Mouse (Mus musculus): Measurements from ENCODE around the gene Napepld. TPM values are rescaled to one million over a fixed set of nuclear protein-coding genes. Genes with fewer than 3 reads are reported as not detected.

The Napepld gene
- 2.1 and 2.3 TPM in 2 replicates for polyA plus RNA-seq (2015; fragmentation: Nextera tagmentation; extraction: Ambion mirVana)

GRCm38 (mm10) chr5:21701351-21702008 lies at the start of gene Napepld:
TSS of gene Napepld (minus strand) at chr5:21701396.
- Histone ChIP-seq H3K27me3 (replicated peaks; ENCODE audit: control insufficient read depth, insufficient read depth, low read length) (no peaks in the 10 kb centered on the region), H3K4me3 (ENCODE audit: low read depth, low read length) (peak within 1 kb of the TSS; percentile 60), H3K36me3 (ENCODE audit: control insufficient read depth, insufficient read depth) (no peaks in the 10 kb centered on the region), H3K4me2 (replicated peaks; ENCODE audit: low read depth) (peak within 1 kb of the TSS; percentile 77), H3K27ac (ENCODE audit: low read depth, low read length) (peak within 1 kb of the TSS; percentile 97), H3K9me3 (ENCODE audit: control insufficient read depth) (no peaks in the 10 kb centered on the region), H3K4me1 (replicated peaks; ENCODE audit: control insufficient read depth, insufficient read depth, low read length) (no peaks in the 10 kb centered on the region), H3K9ac (ENCODE audit: low read depth, low read length) (peak within 1 kb of the TSS; percentile 69)
- TF ChIP-seq CTCF (IDR thresholded peaks at IDR 0.05; ENCODE audit: low read depth) = no peak
- under 1% methylated on average over 58 of the region's 59 CpGs for WGBS
- peak; percentile 100 for ATAC-seq

DNA sequence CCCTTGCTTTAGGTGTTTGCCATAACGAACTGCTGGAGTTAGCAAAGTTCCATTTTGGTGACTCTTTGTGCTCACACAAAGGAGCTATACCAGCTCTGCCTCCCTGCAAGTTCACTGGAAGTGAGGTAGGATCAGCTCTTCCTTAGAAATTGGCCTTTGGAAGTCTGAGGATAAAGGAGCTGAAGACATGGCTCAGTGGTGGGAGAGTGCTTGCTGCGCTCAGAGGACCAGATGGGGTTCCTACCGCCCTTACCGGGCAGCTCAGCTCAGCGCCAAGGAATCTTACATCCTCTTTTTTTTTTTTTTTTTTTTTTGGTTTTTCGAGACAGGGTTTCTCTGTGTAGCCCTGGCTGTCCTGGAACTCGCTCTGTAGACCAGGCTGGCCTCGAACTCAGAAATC lies 44.8 kb upstream of the Napepld start:
- H3K9ac ChIP-seq (ENCODE audit: low read depth, low read length) = no peak overlapping the region
- no peak for TF ChIP-seq CTCF (IDR thresholded peaks at IDR 0.05; ENCODE audit: low read depth)
- H3K4me1 ChIP-seq (replicated peaks; ENCODE audit: control insufficient read depth, insufficient read depth, low read length) = no peaks in the 10 kb centered on the region
- no peaks in the 10 kb centered on the region for H3K9me3 ChIP-seq (ENCODE audit: control insufficient read depth)
- ATAC-seq = no peak
- 95% methylated on average over 6 of the region's 8 CpGs for WGBS
- H3K36me3 ChIP-seq (ENCODE audit: control insufficient read depth, insufficient read depth) = peaks cover 77% of the 10 kb centered on the region
- no peak overlapping the region for H3K27ac ChIP-seq (ENCODE audit: low read depth, low read length)
- H3K27me3 ChIP-seq (replicated peaks; ENCODE audit: control insufficient read depth, insufficient read depth, low read length) = no peaks in the 10 kb centered on the region
- H3K4me3 ChIP-seq (ENCODE audit: low read depth, low read length) = no peak overlapping the region
- H3K4me2 ChIP-seq (replicated peaks; ENCODE audit: low read depth) = no peak overlapping the region

GRCm38 (mm10) chr5:21744651-21745050 lies 43.5 kb upstream of the Napepld start:
- no peak for ATAC-seq
- no peak for TF ChIP-seq CTCF (IDR thresholded peaks at IDR 0.05; ENCODE audit: low read depth)
- H3K4me2 ChIP-seq (replicated peaks; ENCODE audit: low read depth) = no peak overlapping the region
- no peaks in the 10 kb centered on the region for H3K27me3 ChIP-seq (replicated peaks; ENCODE audit: control insufficient read depth, insufficient read depth, low read length)
- peaks cover 87% of the 10 kb centered on the region for H3K36me3 ChIP-seq (ENCODE audit: control insufficient read depth, insufficient read depth)
- no peak overlapping the region for H3K9ac ChIP-seq (ENCODE audit: low read depth, low read length)
- no peaks in the 10 kb centered on the region for H3K4me1 ChIP-seq (replicated peaks; ENCODE audit: control insufficient read depth, insufficient read depth, low read length)
- H3K9me3 ChIP-seq (ENCODE audit: control insufficient read depth) = no peaks in the 10 kb centered on the region
- H3K27ac ChIP-seq (ENCODE audit: low read depth, low read length) = no peak overlapping the region
- H3K4me3 ChIP-seq (ENCODE audit: low read depth, low read length) = no peak overlapping the region

DNA sequence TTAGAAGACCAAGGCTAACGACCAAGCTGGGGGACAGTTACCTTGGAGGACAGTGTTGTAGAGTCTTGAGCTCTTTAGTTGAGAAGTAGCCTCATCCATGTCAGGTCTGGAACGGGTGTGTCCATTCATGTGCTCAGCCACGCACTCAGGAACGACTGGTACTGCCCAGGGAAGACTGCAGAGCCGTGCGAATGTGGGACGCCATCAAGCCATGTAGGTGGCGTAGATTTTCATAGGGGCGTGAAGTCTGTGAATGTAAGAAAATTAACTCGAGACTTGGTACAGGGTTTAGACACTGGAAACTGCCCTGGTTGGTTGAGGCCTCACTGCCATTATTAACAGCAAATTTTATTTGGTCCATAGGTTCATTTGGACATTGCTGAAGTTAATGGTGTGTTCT lies 42.4 kb upstream of the Napepld start:
- no peak overlapping the region for H3K9ac ChIP-seq (ENCODE audit: low read depth, low read length)
- 96% methylated on average over 10 of the region's 10 CpGs for WGBS
- no peaks in the 10 kb centered on the region for H3K27me3 ChIP-seq (replicated peaks; ENCODE audit: control insufficient read depth, insufficient read depth, low read length)
- no peak overlapping the region for H3K4me3 ChIP-seq (ENCODE audit: low read depth, low read length)
- H3K4me2 ChIP-seq (replicated peaks; ENCODE audit: low read depth) = no peak overlapping the region
- no peaks in the 10 kb centered on the region for H3K4me1 ChIP-seq (replicated peaks; ENCODE audit: control insufficient read depth, insufficient read depth, low read length)
- no peaks in the 10 kb centered on the region for H3K9me3 ChIP-seq (ENCODE audit: control insufficient read depth)
- no peak overlapping the region for H3K27ac ChIP-seq (ENCODE audit: low read depth, low read length)
- TF ChIP-seq CTCF (IDR thresholded peaks at IDR 0.05; ENCODE audit: low read depth) = no peak
- ATAC-seq = no peak
- H3K36me3 ChIP-seq (ENCODE audit: control insufficient read depth, insufficient read depth) = peaks cover 79% of the 10 kb centered on the region

- Histone ChIP-seq H3K4me1 (replicated peaks; ENCODE audit: control insufficient read depth, insufficient read depth, low read length) (peaks cover 8% of the 10 kb centered on the region; the same call in 1 of the 2 replicates), H3K36me3 (ENCODE audit: control insufficient read depth, insufficient read depth) (peaks cover 48% of the 10 kb centered on the region), H3K27ac (ENCODE audit: low read depth, low read length) (no peak overlapping the region), H3K4me3 (ENCODE audit: low read depth, low read length) (no peak overlapping the region), H3K4me2 (replicated peaks; ENCODE audit: low read depth) (no peak overlapping the region), H3K9me3 (ENCODE audit: control insufficient read depth) (no peaks in the 10 kb centered on the region), H3K27me3 (replicated peaks; ENCODE audit: control insufficient read depth, insufficient read depth, low read length) (no peaks in the 10 kb centered on the region), H3K9ac (ENCODE audit: low read depth, low read length) (no peak overlapping the region)
- WGBS = 91% methylated on average over 13 of the region's 13 CpGs
- no peak for TF ChIP-seq CTCF (IDR thresholded peaks at IDR 0.05; ENCODE audit: low read depth)
- ATAC-seq = no peak
These were observed 38.7 kb upstream of the Napepld start for GRCm38 (mm10) chr5:21739881-21740280.

GRCm38 (mm10) chr5:21739120-21739519 lies 37.9 kb upstream of the Napepld start:
- H3K27me3 ChIP-seq (replicated peaks; ENCODE audit: control insufficient read depth, insufficient read depth, low read length) = no peaks in the 10 kb centered on the region
- no peak overlapping the region for H3K4me3 ChIP-seq (ENCODE audit: low read depth, low read length)
- H3K9ac ChIP-seq (ENCODE audit: low read depth, low read length) = no peak overlapping the region
- ATAC-seq = peak; percentile 84
- peaks cover 41% of the 10 kb centered on the region for H3K36me3 ChIP-seq (ENCODE audit: control insufficient read depth, insufficient read depth)
- H3K27ac ChIP-seq (ENCODE audit: low read depth, low read length) = no peak overlapping the region
- H3K4me2 ChIP-seq (replicated peaks; ENCODE audit: low read depth) = no peak overlapping the region
- TF ChIP-seq CTCF (IDR thresholded peaks at IDR 0.05; ENCODE audit: low read depth) = no peak
- WGBS = 76% methylated on average over 10 of the region's 11 CpGs
- peaks cover 8% of the 10 kb centered on the region; the same call in 1 of the 2 replicates for H3K4me1 ChIP-seq (replicated peaks; ENCODE audit: control insufficient read depth, insufficient read depth, low read length)
- no peaks in the 10 kb centered on the region for H3K9me3 ChIP-seq (ENCODE audit: control insufficient read depth)
